Mouse (Mus musculus): ENCODE data around the gene Carns1.

The Carns1 gene

GRCm38 (mm10) chr19:4211891-4212588 lies 36.8 kb upstream of the Carns1 start:
- Histone ChIP-seq H3K27me3 (ENCODE audit: control insufficient read depth, insufficient read depth, low read length, poor library complexity, severe bottlenecking) (no peaks in the 10 kb centered on the region), H3K36me3 (ENCODE audit: control insufficient read depth, insufficient read depth, low read length, poor library complexity, severe bottlenecking) (no peaks in the 10 kb centered on the region; the same call in 1 of the 2 replicates)
- no peak for DNase-seq (ENCODE audit: low read depth, low spot score)

GRCm38 (mm10) chr19:4208563-4208962 lies 33.3 kb upstream of the Carns1 start:
- DNase-seq (ENCODE audit: low read depth, low spot score): no peak

GRCm38 (mm10) chr19:4206971-4207370 lies 31.7 kb upstream of the Carns1 start:
- H3K36me3 ChIP-seq (ENCODE audit: control insufficient read depth, insufficient read depth, low read length, poor library complexity, severe bottlenecking): no peaks in the 10 kb centered on the region
- no peaks in the 10 kb centered on the region for H3K27me3 ChIP-seq (ENCODE audit: control insufficient read depth, insufficient read depth, low read length, poor library complexity, severe bottlenecking)
- DNase-seq (ENCODE audit: low read depth, low spot score): peak; percentile 81

More at GRCm38 (mm10) chr19:4208563-4208962, 33.3 kb upstream of the Carns1 start:
- H3K27me3 ChIP-seq (ENCODE audit: control insufficient read depth, insufficient read depth, low read length, poor library complexity, severe bottlenecking): no peaks in the 10 kb centered on the region
- H3K36me3 ChIP-seq (ENCODE audit: control insufficient read depth, insufficient read depth, low read length, poor library complexity, severe bottlenecking): no peaks in the 10 kb centered on the region

GRCm38 (mm10) chr19:4204889-4205288 lies 29.6 kb upstream of the Carns1 start:
- H3K27me3 ChIP-seq (ENCODE audit: control insufficient read depth, insufficient read depth, low read length, poor library complexity, severe bottlenecking): no peaks in the 10 kb centered on the region
- no peaks in the 10 kb centered on the region; the same call in 1 of the 2 replicates for H3K36me3 ChIP-seq (ENCODE audit: control insufficient read depth, insufficient read depth, low read length, poor library complexity, severe bottlenecking)
- DNase-seq (ENCODE audit: low read depth, low spot score): peak; percentile 37

- Histone ChIP-seq H3K27me3 (ENCODE audit: control insufficient read depth, insufficient read depth, low read length, poor library complexity, severe bottlenecking) (no peaks in the 10 kb centered on the region), H3K36me3 (ENCODE audit: control insufficient read depth, insufficient read depth, low read length, poor library complexity, severe bottlenecking) (no peaks in the 10 kb centered on the region; the same call in none of the 2 replicates)
- peak; percentile 62 for DNase-seq (ENCODE audit: low read depth, low spot score)
These were observed 28.5 kb upstream of the Carns1 start for GRCm38 (mm10) chr19:4203604-4204326.

- H3K36me3 ChIP-seq (ENCODE audit: control insufficient read depth, insufficient read depth, low read length, poor library complexity, severe bottlenecking): peaks cover 2% of the 10 kb centered on the region
- no peaks in the 10 kb centered on the region for H3K27me3 ChIP-seq (ENCODE audit: control insufficient read depth, insufficient read depth, low read length, poor library complexity, severe bottlenecking)
- peak; percentile 74 for DNase-seq (ENCODE audit: low read depth, low spot score)
These were observed 27.9 kb upstream of the Carns1 start for GRCm38 (mm10) chr19:4203148-4203547.

GRCm38 (mm10) chr19:4202149-4202548 lies 26.9 kb upstream of the Carns1 start:
- no peak for DNase-seq (ENCODE audit: low read depth, low spot score)
- Histone ChIP-seq H3K27me3 (ENCODE audit: control insufficient read depth, insufficient read depth, low read length, poor library complexity, severe bottlenecking) (no peaks in the 10 kb centered on the region), H3K36me3 (ENCODE audit: control insufficient read depth, insufficient read depth, low read length, poor library complexity, severe bottlenecking) (peaks cover 3% of the 10 kb centered on the region)

- peaks cover 7% of the 10 kb centered on the region for H3K36me3 ChIP-seq (ENCODE audit: control insufficient read depth, insufficient read depth, low read length, poor library complexity, severe bottlenecking)
- H3K27me3 ChIP-seq (ENCODE audit: control insufficient read depth, insufficient read depth, low read length, poor library complexity, severe bottlenecking): no peaks in the 10 kb centered on the region
- peak; percentile 96 for DNase-seq (ENCODE audit: low read depth, low spot score)
These were observed 26.1 kb upstream of the Carns1 start, which contains the start of gene Rad9a for GRCm38 (mm10) chr19:4201291-4201909. Rad9a (minus strand) TSS chr19:4201662.

- DNase-seq (ENCODE audit: low read depth, low spot score): no peak
- Histone ChIP-seq H3K36me3 (ENCODE audit: control insufficient read depth, insufficient read depth, low read length, poor library complexity, severe bottlenecking) (peaks cover 26% of the 10 kb centered on the region), H3K27me3 (ENCODE audit: control insufficient read depth, insufficient read depth, low read length, poor library complexity, severe bottlenecking) (no peaks in the 10 kb centered on the region)
These were observed 21.9 kb upstream of the Carns1 start for GRCm38 (mm10) chr19:4197180-4197579.

- no peaks in the 10 kb centered on the region for H3K27me3 ChIP-seq (ENCODE audit: control insufficient read depth, insufficient read depth, low read length, poor library complexity, severe bottlenecking)
- no peak for DNase-seq (ENCODE audit: low read depth, low spot score)
- H3K36me3 ChIP-seq (ENCODE audit: control insufficient read depth, insufficient read depth, low read length, poor library complexity, severe bottlenecking): peaks cover 26% of the 10 kb centered on the region
These were observed 21.3 kb upstream of the Carns1 start for GRCm38 (mm10) chr19:4196548-4196947.

GRCm38 (mm10) chr19:4196048-4196447 lies 20.8 kb upstream of the Carns1 start:
- peaks cover 26% of the 10 kb centered on the region for H3K36me3 ChIP-seq (ENCODE audit: control insufficient read depth, insufficient read depth, low read length, poor library complexity, severe bottlenecking)
- no peaks in the 10 kb centered on the region for H3K27me3 ChIP-seq (ENCODE audit: control insufficient read depth, insufficient read depth, low read length, poor library complexity, severe bottlenecking)
- no peak for DNase-seq (ENCODE audit: low read depth, low spot score)

GRCm38 (mm10) chr19:4194776-4195650 lies 19.7 kb upstream of the Carns1 start:
- DNase-seq (ENCODE audit: low read depth, low spot score): no peak
- H3K27me3 ChIP-seq (ENCODE audit: control insufficient read depth, insufficient read depth, low read length, poor library complexity, severe bottlenecking): no peaks in the 10 kb centered on the region
- peaks cover 26% of the 10 kb centered on the region for H3K36me3 ChIP-seq (ENCODE audit: control insufficient read depth, insufficient read depth, low read length, poor library complexity, severe bottlenecking)

GRCm38 (mm10) chr19:4194021-4194724 lies 18.9 kb upstream of the Carns1 start:
- DNase-seq (ENCODE audit: low read depth, low spot score): no peak
- Histone ChIP-seq H3K36me3 (ENCODE audit: control insufficient read depth, insufficient read depth, low read length, poor library complexity, severe bottlenecking) (peaks cover 28% of the 10 kb centered on the region), H3K27me3 (ENCODE audit: control insufficient read depth, insufficient read depth, low read length, poor library complexity, severe bottlenecking) (no peaks in the 10 kb centered on the region)

GRCm38 (mm10) chr19:4193129-4193528 lies 17.9 kb upstream of the Carns1 start:
- Histone ChIP-seq H3K36me3 (ENCODE audit: control insufficient read depth, insufficient read depth, low read length, poor library complexity, severe bottlenecking) (peaks cover 30% of the 10 kb centered on the region), H3K27me3 (ENCODE audit: control insufficient read depth, insufficient read depth, low read length, poor library complexity, severe bottlenecking) (no peaks in the 10 kb centered on the region)
- no peak for DNase-seq (ENCODE audit: low read depth, low spot score)

All from splenic B cell, adult 2 months (primary cell).